Mouse (Mus musculus): ENCODE results near the gene D5Ertd579e. TPM values are rescaled to one million over a fixed set of nuclear protein-coding genes. Genes with fewer than 3 reads are reported as not detected.

D5Ertd579e gene
- total and polyA plus RNA-seq, 2 experiments from 2014 or later: 32.2 to 56.2 TPM

DNA sequence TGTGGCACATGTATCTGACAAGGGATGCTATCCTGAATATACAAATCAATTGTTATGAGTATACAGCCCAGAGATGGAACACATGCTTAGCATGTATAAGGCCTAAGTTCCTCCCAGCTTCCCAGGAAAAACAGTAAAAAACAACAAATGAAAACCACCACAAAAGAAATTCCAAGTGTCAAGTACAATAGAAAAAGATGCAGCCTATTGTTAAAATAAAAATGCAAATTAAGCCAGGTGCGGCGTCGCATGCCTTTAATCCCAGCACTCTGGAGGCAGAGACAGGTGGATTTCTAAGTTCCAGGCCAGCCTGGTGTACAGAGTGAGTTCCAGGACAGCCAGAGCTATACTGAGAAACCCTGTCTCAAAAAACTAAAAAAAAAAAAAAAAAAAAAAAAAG is 138.9 kb downstream of the D5Ertd579e start:
- no peaks in the 10 kb centered on the region for H3K27me3 ChIP-seq (ENCODE audit: insufficient read depth, low read length)
- ATAC-seq (no peak), DNase-seq (ENCODE audit: low spot score) (no peak)
- H3K9me3 ChIP-seq (ENCODE audit: low read length): no peaks in the 10 kb centered on the region
- no peak overlapping the region for H3K9ac ChIP-seq (replicated peaks; ENCODE audit: low read length)
- no peaks in the 10 kb centered on the region for H3K36me3 ChIP-seq (ENCODE audit: insufficient read depth, low read length)
- WGBS: 71% methylated on average over 3 of the region's 3 CpGs
- H3K4me1 ChIP-seq (ENCODE audit: insufficient read depth, low read length): peaks cover 6% of the 10 kb centered on the region; the same call in 1 of the 2 replicates
- H3K4me2 ChIP-seq (ENCODE audit: low read depth, low read length): no peak overlapping the region
- H3K27ac ChIP-seq: no peak overlapping the region
- no peak for TF ChIP-seq CTCF (IDR thresholded peaks at IDR 0.05; ENCODE audit: low read depth)
- no peak overlapping the region for H3K4me3 ChIP-seq (ENCODE audit: low read length)

DNA sequence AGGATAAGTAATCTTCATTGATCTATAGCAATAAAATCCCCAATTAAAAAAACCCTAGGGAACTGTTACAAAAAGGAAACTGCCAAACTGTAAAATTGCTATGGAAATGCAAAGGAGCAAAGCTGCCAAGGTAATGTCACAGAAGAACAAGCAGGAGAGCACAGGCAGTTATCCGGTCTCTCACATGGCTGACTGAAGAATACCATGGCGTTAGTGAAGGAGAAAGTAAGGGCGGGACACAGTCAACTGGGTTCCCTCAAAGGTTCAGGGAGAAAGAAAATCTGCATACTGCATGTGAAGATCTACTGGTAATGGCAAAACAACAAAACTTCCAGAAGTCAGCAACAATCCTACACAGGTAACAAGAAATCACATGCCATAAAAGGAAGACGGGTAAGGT is 139.5 kb downstream of the D5Ertd579e start:
- Histone ChIP-seq H3K4me1 (ENCODE audit: insufficient read depth, low read length) (peaks cover 6% of the 10 kb centered on the region; the same call in 1 of the 2 replicates), H3K27me3 (ENCODE audit: insufficient read depth, low read length) (no peaks in the 10 kb centered on the region), H3K9me3 (ENCODE audit: low read length) (no peaks in the 10 kb centered on the region), H3K4me2 (ENCODE audit: low read depth, low read length) (no peak overlapping the region), H3K4me3 (ENCODE audit: low read length) (no peak overlapping the region), H3K9ac (replicated peaks; ENCODE audit: low read length) (no peak overlapping the region), H3K27ac (no peak overlapping the region), H3K36me3 (ENCODE audit: insufficient read depth, low read length) (no peaks in the 10 kb centered on the region)
- DNase-seq (ENCODE audit: low spot score) (no peak), ATAC-seq (no peak)
- WGBS: 55% methylated on average over 4 of the region's 4 CpGs
- TF ChIP-seq CTCF (IDR thresholded peaks at IDR 0.05; ENCODE audit: low read depth): no peak

GRCm38 (mm10) chr5:36554496-36554895 is 141.3 kb downstream of the D5Ertd579e start:
- WGBS: 74% methylated on average over 5 of the region's 5 CpGs
- TF ChIP-seq CTCF (IDR thresholded peaks at IDR 0.05; ENCODE audit: low read depth): no peak

DNA sequence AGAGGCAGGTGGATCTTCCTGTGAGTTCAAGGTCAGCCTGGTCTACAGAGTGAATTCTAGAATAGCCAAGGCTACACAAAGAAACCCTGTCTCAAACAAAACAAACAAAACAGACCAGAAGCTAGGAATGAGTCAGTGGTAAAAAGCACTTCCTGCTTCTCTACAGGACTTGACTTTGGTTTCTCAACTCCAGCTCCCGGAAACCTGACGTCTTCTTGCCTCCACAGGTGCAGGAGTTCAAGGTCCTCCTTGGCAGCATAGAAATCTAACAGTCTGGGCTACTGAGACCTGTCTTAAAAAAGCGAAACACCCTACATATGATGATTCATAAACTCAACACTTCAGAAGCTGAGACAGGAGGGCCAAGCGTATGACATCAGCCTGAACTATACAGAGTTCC is 141.9 kb downstream of the D5Ertd579e start:
- no peak overlapping the region for H3K27ac ChIP-seq
- no peaks in the 10 kb centered on the region for H3K36me3 ChIP-seq (ENCODE audit: insufficient read depth, low read length)
- H3K4me3 ChIP-seq (ENCODE audit: low read length): no peak overlapping the region
- no peak overlapping the region for H3K4me2 ChIP-seq (ENCODE audit: low read depth, low read length)
- TF ChIP-seq CTCF (IDR thresholded peaks at IDR 0.05; ENCODE audit: low read depth): no peak
- no peak for ATAC-seq
- 86% methylated on average over 4 of the region's 4 CpGs for WGBS
- H3K9ac ChIP-seq (replicated peaks; ENCODE audit: low read length): no peak overlapping the region
- DNase-seq (ENCODE audit: low spot score): no peak
- no peaks in the 10 kb centered on the region for H3K9me3 ChIP-seq (ENCODE audit: low read length)
- no peaks in the 10 kb centered on the region for H3K27me3 ChIP-seq (ENCODE audit: insufficient read depth, low read length)
- H3K4me1 ChIP-seq (ENCODE audit: insufficient read depth, low read length): peaks cover 6% of the 10 kb centered on the region; the same call in 1 of the 2 replicates

More at GRCm38 (mm10) chr5:36554496-36554895, 141.3 kb downstream of the D5Ertd579e start:
- H3K36me3 ChIP-seq (ENCODE audit: insufficient read depth, low read length): no peaks in the 10 kb centered on the region
- DNase-seq (ENCODE audit: low spot score) (no peak), ATAC-seq (no peak)
- H3K27ac ChIP-seq: no peak overlapping the region
- H3K4me2 ChIP-seq (ENCODE audit: low read depth, low read length): no peak overlapping the region
- H3K4me1 ChIP-seq (ENCODE audit: insufficient read depth, low read length): peaks cover 6% of the 10 kb centered on the region; the same call in 1 of the 2 replicates
- H3K9ac ChIP-seq (replicated peaks; ENCODE audit: low read length): no peak overlapping the region
- no peaks in the 10 kb centered on the region for H3K27me3 ChIP-seq (ENCODE audit: insufficient read depth, low read length)
- no peak overlapping the region for H3K4me3 ChIP-seq (ENCODE audit: low read length)
- no peaks in the 10 kb centered on the region for H3K9me3 ChIP-seq (ENCODE audit: low read length)

DNA sequence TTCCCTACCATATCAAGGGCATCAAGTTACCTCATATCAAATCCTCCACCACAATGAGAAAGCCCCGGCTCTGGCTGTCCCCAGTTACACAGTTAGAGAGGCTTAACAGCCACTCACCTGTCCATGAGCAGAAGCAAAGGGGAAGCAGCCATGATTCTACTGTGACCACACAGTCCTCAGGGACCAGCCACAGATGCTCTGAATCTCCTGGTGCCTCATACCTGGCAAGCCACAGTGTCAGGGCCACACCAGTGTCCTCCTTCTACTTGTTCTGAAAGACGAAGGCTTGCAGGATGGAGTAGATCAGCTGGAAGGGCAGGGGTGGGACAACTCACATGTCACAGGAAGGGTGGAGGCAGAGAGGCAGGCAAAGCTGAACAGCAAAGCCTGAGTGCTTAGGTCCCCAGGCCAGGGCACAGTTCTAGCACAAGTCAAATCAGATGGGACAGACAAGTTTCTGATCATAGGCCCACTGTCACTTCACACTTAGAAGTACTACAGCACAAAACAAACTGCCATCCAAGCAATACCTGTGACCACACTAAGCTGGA is 142.7 kb downstream of the D5Ertd579e start:
- ATAC-seq: no peak
- no peak for DNase-seq (ENCODE audit: low spot score)
- H3K4me3 ChIP-seq (ENCODE audit: low read length): no peak overlapping the region
- no peaks in the 10 kb centered on the region for H3K9me3 ChIP-seq (ENCODE audit: low read length)
- no peak overlapping the region for H3K4me2 ChIP-seq (ENCODE audit: low read depth, low read length)
- H3K9ac ChIP-seq (replicated peaks; ENCODE audit: low read length): no peak overlapping the region
- no peak for TF ChIP-seq CTCF (IDR thresholded peaks at IDR 0.05; ENCODE audit: low read depth)
- peaks cover 6% of the 10 kb centered on the region; the same call in 1 of the 2 replicates for H3K4me1 ChIP-seq (ENCODE audit: insufficient read depth, low read length)
- WGBS: 87% methylated on average over 2 of the region's 2 CpGs
- H3K36me3 ChIP-seq (ENCODE audit: insufficient read depth, low read length): no peaks in the 10 kb centered on the region
- no peak overlapping the region for H3K27ac ChIP-seq
- H3K27me3 ChIP-seq (ENCODE audit: insufficient read depth, low read length): no peaks in the 10 kb centered on the region

- H3K4me1 ChIP-seq (ENCODE audit: insufficient read depth, low read length): peaks cover 1% of the 10 kb centered on the region; the same call in 1 of the 2 replicates
- no peak for ATAC-seq
- no peaks in the 10 kb centered on the region for H3K27me3 ChIP-seq (ENCODE audit: insufficient read depth, low read length)
- no peak overlapping the region for H3K27ac ChIP-seq
- 96% methylated on average over 4 of the region's 4 CpGs for whole genome bisulfite sequencing
- no peaks in the 10 kb centered on the region for H3K36me3 ChIP-seq (ENCODE audit: insufficient read depth, low read length)
- TF ChIP-seq CTCF (IDR thresholded peaks at IDR 0.05; ENCODE audit: low read depth): no peak
- DNase-seq (ENCODE audit: low spot score): no peak
- no peak overlapping the region for H3K4me2 ChIP-seq (ENCODE audit: low read depth, low read length)
- no peaks in the 10 kb centered on the region for H3K9me3 ChIP-seq (ENCODE audit: low read length)
- no peak overlapping the region for H3K9ac ChIP-seq (replicated peaks; ENCODE audit: low read length)
- H3K4me3 ChIP-seq (ENCODE audit: low read length): no peak overlapping the region
These were observed 143.4 kb downstream of the D5Ertd579e start for GRCm38 (mm10) chr5:36552391-36552790.

Other genes with a start within 250 kb of the D5Ertd579e start
- gene Grpel1, start 231.0 kb downstream of the D5Ertd579e start, total RNA-seq (2014; rRNA removed): 13.9 and 15.9 TPM in 2 replicates
- gene Grpel1, start 231.0 kb downstream of the D5Ertd579e start, polyA plus RNA-seq (2015; fragmentation: Nextera tagmentation; extraction: Ambion mirVana): 41.4 and 41.9 TPM in 2 replicates
- 18.9 and 25.8 TPM in 2 replicates for gene Tada2b, start 211.7 kb downstream of the D5Ertd579e start, total RNA-seq (2014; rRNA removed)
- gene Tada2b, start 211.7 kb downstream of the D5Ertd579e start, polyA plus RNA-seq (2015; fragmentation: Nextera tagmentation; extraction: Ambion mirVana): 3.4 and 3.9 TPM in 2 replicates
- 0.63 and 1.3 TPM in 2 replicates for gene Ccdc96, start 211.4 kb downstream of the D5Ertd579e start, total RNA-seq (2014; rRNA removed)
- gene Ccdc96, start 211.4 kb downstream of the D5Ertd579e start, polyA plus RNA-seq (2015; fragmentation: Nextera tagmentation; extraction: Ambion mirVana): 2.1 and 2.4 TPM in 2 replicates
- 22.9 and 28.6 TPM in 2 replicates for gene Tbc1d14, start 102.7 kb downstream of the D5Ertd579e start, total RNA-seq (2014; rRNA removed)
- gene Tbc1d14, start 102.7 kb downstream of the D5Ertd579e start, polyA plus RNA-seq (2015; fragmentation: Nextera tagmentation; extraction: Ambion mirVana): 43.2 and 46.4 TPM in 2 replicates
- 19.7 and 29.1 TPM in 2 replicates for gene Bloc1s4, start 52.6 kb upstream of the D5Ertd579e start, total RNA-seq (2014; rRNA removed)
- gene Bloc1s4, start 52.6 kb upstream of the D5Ertd579e start, polyA plus RNA-seq (2015; fragmentation: Nextera tagmentation; extraction: Ambion mirVana): 28.9 and 32.0 TPM in 2 replicates
- 278 and 298 TPM in 2 replicates for gene Mrfap1, start 100.7 kb upstream of the D5Ertd579e start, total RNA-seq (2014; rRNA removed)
- 443 and 477 TPM in 2 replicates for gene Mrfap1, start 100.7 kb upstream of the D5Ertd579e start, polyA plus RNA-seq (2015; fragmentation: Nextera tagmentation; extraction: Ambion mirVana)
- gene Man2b2, start 134.6 kb upstream of the D5Ertd579e start, total RNA-seq (2014; rRNA removed): 30.0 and 30.2 TPM in 2 replicates
- gene Man2b2, start 134.6 kb upstream of the D5Ertd579e start, polyA plus RNA-seq (2015; fragmentation: Nextera tagmentation; extraction: Ambion mirVana): 16.0 and 17.9 TPM in 2 replicates
- gene Ppp2r2c, start 172.5 kb upstream of the D5Ertd579e start, total RNA-seq (2014; rRNA removed): 255 and 263 TPM in 2 replicates
- 103 and 105 TPM in 2 replicates for gene Ppp2r2c, start 172.5 kb upstream of the D5Ertd579e start, polyA plus RNA-seq (2015; fragmentation: Nextera tagmentation; extraction: Ambion mirVana)